Mouse (Mus musculus) right cerebral cortex, postnatal 10 days (tissue): Measurements from ENCODE around the gene Far2.

ENCODE experiments used
- DNase-seq, 2 experiments: peaks; one replicate each; pipeline ENCODE4 v3.0.0; 2021; ENCODE audit warnings: low spot score in 2 of 2

Gene Far2

DNA sequence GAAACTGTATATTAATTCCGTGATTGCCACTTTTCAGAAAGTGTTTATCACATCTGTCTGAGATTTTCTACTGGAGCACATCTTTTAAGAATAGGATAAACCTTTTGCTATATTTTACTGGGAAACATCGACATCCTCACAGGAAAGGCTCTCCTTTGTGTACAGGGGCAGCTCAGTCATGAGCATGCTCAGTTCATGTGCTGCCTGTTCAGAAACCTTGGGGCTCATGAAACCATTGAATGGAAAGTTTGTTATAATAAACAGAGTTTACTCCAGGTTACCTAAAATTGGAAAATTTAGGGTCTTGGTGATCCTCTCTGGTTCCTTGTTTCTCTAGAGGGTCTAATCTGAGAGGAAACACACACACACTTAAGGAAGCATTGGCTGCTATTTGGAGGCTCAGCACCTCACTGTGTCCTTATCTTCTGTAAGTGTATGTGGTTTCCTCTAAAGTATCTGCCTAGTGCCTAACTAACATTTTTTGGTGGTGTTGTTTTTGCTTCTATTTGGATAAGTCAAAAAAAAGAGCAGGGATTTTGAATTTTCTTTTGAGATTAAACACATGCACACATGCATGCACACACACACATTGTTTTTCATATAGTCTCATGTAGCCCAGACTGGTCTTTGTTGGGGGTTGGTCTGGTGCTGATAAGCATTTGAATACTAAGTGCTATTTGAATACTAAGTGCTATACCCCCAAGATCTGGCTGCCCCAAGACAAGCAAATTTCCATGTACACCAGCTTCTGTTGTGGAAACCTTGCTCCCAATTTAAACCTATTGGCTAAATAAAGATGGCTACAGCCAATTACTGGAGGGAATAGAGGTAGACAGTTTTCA is 171.4 kb downstream of the Far2 start:
- DNase-seq: no peak

DNA sequence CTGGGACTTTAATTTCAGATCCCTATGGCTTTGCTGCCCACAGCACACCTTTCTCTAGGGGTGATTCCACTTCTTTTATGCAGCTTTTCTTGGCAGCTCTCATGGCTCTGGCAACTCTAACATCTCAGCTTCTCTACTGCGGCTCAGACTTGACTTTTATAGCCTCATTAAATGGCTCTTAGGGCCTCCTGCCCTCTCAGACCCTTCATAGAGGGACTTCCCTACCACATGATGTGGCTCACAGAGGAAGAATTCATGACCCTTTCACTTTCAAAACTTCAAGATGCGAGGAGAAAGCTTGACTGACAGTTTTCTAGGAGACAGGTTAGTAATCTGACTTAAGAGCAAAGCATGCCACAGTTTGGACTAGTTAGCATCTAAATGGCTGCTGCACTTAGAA is 175.6 kb downstream of the Far2 start:
- no peak for DNase-seq

DNA sequence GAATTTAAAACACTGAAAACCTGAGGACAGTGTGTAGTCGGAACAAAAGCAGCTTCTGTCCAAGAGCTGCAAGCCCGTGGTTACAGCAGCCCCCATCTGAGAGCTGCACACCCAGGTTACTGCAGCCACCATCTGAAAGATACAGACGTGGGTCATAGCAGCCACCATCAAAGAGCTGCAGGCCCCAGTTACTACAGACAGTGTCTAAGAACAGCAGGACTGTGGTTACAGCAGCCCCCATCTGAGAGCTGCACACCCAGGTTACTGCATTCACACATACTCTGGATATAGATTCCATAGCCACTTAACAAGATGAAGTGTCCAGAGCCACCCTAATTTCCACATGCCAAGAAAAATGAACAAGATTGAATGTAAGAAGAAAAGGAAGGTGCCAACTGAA is 180.5 kb downstream of the Far2 start:
- no peak for DNase-seq
